Comparison of ENCODE assay signal across 9 mouse cellular contexts in genomic region chr2:70961086-70961941, GRCm38 (mm10).
"Had no signal": no experiment of that assay in that cellular context is flagged by ENCODE, and none has a peak within 500 bp of the region (broad histone marks: within the 10 kb centered on the region; RNA-seq: fewer than 3 reads in every experiment).

No protein-coding gene starts in this region.

- H3K4me1 ChIP-seq: liver, embryonic 13.5 days; lung, embryonic 15.5 days had no signal

- H3K9me3 ChIP-seq: limb, embryonic 12.5 days; liver, embryonic 13.5 days; lung, embryonic 15.5 days; midbrain, embryonic 12.5 days had no signal

- DNase-seq: kidney, postnatal 25 days; liver; liver, embryonic 13.5 days; liver, postnatal 0 days; lung, postnatal 14 days; thymus, postnatal 4 days had no signal

- H3K9ac ChIP-seq: limb, embryonic 12.5 days; liver, embryonic 13.5 days; liver, postnatal 0 days; lung, embryonic 15.5 days; midbrain, embryonic 12.5 days had no signal

- H3K4me3 ChIP-seq: limb, embryonic 12.5 days; liver, embryonic 13.5 days; lung, embryonic 15.5 days; midbrain, embryonic 12.5 days had no signal

- H3K36me3 ChIP-seq: lung, embryonic 15.5 days; midbrain, embryonic 12.5 days had no signal

- H3K27me3 ChIP-seq: limb, embryonic 12.5 days; liver, embryonic 13.5 days; lung, embryonic 15.5 days; midbrain, embryonic 12.5 days had no signal

- H3K27ac ChIP-seq: limb, embryonic 12.5 days; liver, embryonic 13.5 days; lung, embryonic 15.5 days; midbrain, embryonic 12.5 days had no signal
